Mouse (Mus musculus) kidney, embryonic 14.5 days (tissue): ENCODE results near the gene Rab28. TPM values are rescaled to one million over a fixed set of nuclear protein-coding genes. Genes with fewer than 3 reads are reported as not detected.

Source experiments
- ATAC-seq: fragments of 200-750 bp; cut with Nextera tagmentation; 2 replicates; pipeline ENCODE4 v1.8.0; 2017; ENCODE audit warnings: moderate number of reproducible peaks, mild to moderate bottlenecking, moderate TSS enrichment, moderate library complexity; ENCODE audit not compliant: low FRiP score, low TSS enrichment
- H3K27ac ChIP-seq: fragments of 300-500 bp; sonication (generic); 2 replicates; pipeline ENCODE4 v1.5.1; 2014; ENCODE audit warnings: low read depth, mild to moderate bottlenecking, low read length, moderate library complexity, mixed read lengths
- H3K27me3 ChIP-seq: fragments of 300-500 bp; sonication (generic); 2 replicates; pipeline ENCODE4 v1.6.1; 2014; ENCODE audit warnings: mild to moderate bottlenecking, low read length; ENCODE audit not compliant: control insufficient read depth, insufficient read depth
- H3K36me3 ChIP-seq: fragments of 300-500 bp; sonication (generic); 2 replicates; pipeline ENCODE4 v1.6.1; 2014; ENCODE audit warnings: low read length, mixed read lengths; ENCODE audit not compliant: control insufficient read depth, insufficient read depth
- H3K4me1 ChIP-seq: fragments of 300-500 bp; sonication (generic); 2 replicates; pipeline ENCODE4 v1.6.1; 2014; ENCODE audit warnings: low read length, mixed read lengths; ENCODE audit not compliant: control insufficient read depth, insufficient read depth
- H3K4me2 ChIP-seq: fragments of 300-500 bp; sonication (generic); replicated peaks from 2 replicates; pipeline ENCODE4 v1.6.1; 2014; ENCODE audit warnings: low read depth, mild to moderate bottlenecking, low read length
- H3K4me3 ChIP-seq: fragments of 300-500 bp; sonication (generic); 2 replicates; pipeline ENCODE4 v1.5.1; 2014; ENCODE audit warnings: mild to moderate bottlenecking, low read length
- H3K9ac ChIP-seq: fragments of 300-500 bp; sonication (generic); 2 replicates; pipeline ENCODE4 v1.6.1; 2014; ENCODE audit warnings: low read depth, mild to moderate bottlenecking, low read length, moderate library complexity
- H3K9me3 ChIP-seq: fragments of 300-500 bp; sonication (generic); 2 replicates; pipeline ENCODE4 v1.6.1; 2016; ENCODE audit warnings: low read length; ENCODE audit not compliant: control insufficient read depth
- WGBS: fragments of 180-500 bp; shearing (Covaris S2); extraction: QIAGEN DNeasy Blood & Tissue Kit; methylation state at CpG from one replicate; pipeline ENCODE4 v1.1.7; 2014; 5-methylcytosine and 5-hydroxymethylcytosine counted together
- polyA plus RNA-seq: library from polyadenylated mRNA; unstranded; fragments of >200 nt; fragmentation: Nextera tagmentation; extraction: Ambion mirVana; gene quantifications from 2 replicates; pipeline ENCODE4 v1.2.1, GENCODE M21; 2014

Gene Rab28
- polyA plus RNA-seq, 1 experiment from 2014 or later: 59.7 TPM

- Histone ChIP-seq H3K36me3 (no peaks in the 10 kb centered on the region), H3K4me1 (no peaks in the 10 kb centered on the region), H3K27me3 (no peaks in the 10 kb centered on the region), H3K9me3 (no peaks in the 10 kb centered on the region), H3K4me2 (no peak overlapping the region), H3K27ac (no peak overlapping the region), H3K4me3 (no peak overlapping the region), H3K9ac (no peak overlapping the region)
- WGBS: 91% methylated on average over 3 of the region's 3 CpGs
- peak; percentile 84; the same call in 1 of the 2 replicates for ATAC-seq
Measured at GRCm38 (mm10) chr5:41596242-41597117, 111.5 kb downstream of the Rab28 start.

- no peak overlapping the region for H3K4me3 ChIP-seq
- H3K4me1 ChIP-seq: no peaks in the 10 kb centered on the region
- 74% methylated on average over 3 of the region's 3 CpGs for WGBS
- H3K27ac ChIP-seq: no peak overlapping the region
- H3K36me3 ChIP-seq: no peaks in the 10 kb centered on the region
- no peak for ATAC-seq
- no peaks in the 10 kb centered on the region for H3K27me3 ChIP-seq
- no peaks in the 10 kb centered on the region for H3K9me3 ChIP-seq
- H3K4me2 ChIP-seq: no peak overlapping the region
- no peak overlapping the region for H3K9ac ChIP-seq
Measured at GRCm38 (mm10) chr5:41595199-41595598, 112.8 kb downstream of the Rab28 start.

GRCm38 (mm10) chr5:41578051-41578450 is 129.9 kb downstream of the Rab28 start:
- WGBS: 86% methylated on average over 2 of the region's 2 CpGs
- no peak overlapping the region for H3K27ac ChIP-seq
- no peak for ATAC-seq
- H3K27me3 ChIP-seq: no peaks in the 10 kb centered on the region
- H3K4me3 ChIP-seq: no peak overlapping the region
- H3K9ac ChIP-seq: no peak overlapping the region
- H3K4me1 ChIP-seq: no peaks in the 10 kb centered on the region
- no peak overlapping the region for H3K4me2 ChIP-seq
- no peaks in the 10 kb centered on the region for H3K9me3 ChIP-seq
- H3K36me3 ChIP-seq: no peaks in the 10 kb centered on the region

Other genes starting within 250 kb of the Rab28 start
- gene Nkx3-2, start 56.3 kb upstream of the Rab28 start, polyA plus RNA-seq: not detected in 2 replicates
- 24.6 and 27.9 TPM in 2 replicates for gene Bod1l, start 136.2 kb upstream of the Rab28 start, polyA plus RNA-seq